Mouse (Mus musculus): ENCODE measurements around the gene Cdc42ep2. TPM values are rescaled to one million over a fixed set of nuclear protein-coding genes. Genes with fewer than 3 reads are reported as not detected.

Gene Cdc42ep2
- total RNA-seq, 4 experiments from 2014 or later = 6.1 to 7.4 (median 6.4) TPM

- no peak for DNase-seq (ENCODE audit: low spot score in 2 of 2)
These were observed 18.0 kb upstream of the Cdc42ep2 start for GRCm38 (mm10) chr19:5942581-5942980.

GRCm38 (mm10) chr19:5940656-5941055, 16.0 kb upstream of the Cdc42ep2 start:
- no peak for DNase-seq (ENCODE audit: low spot score in 2 of 2)

GRCm38 (mm10) chr19:5940173-5940572, 15.6 kb upstream of the Cdc42ep2 start:
- no peak for DNase-seq (ENCODE audit: low spot score in 2 of 2)

- DNase-seq (ENCODE audit: low spot score in 2 of 2) = no peak
These were observed 15.1 kb upstream of the Cdc42ep2 start for GRCm38 (mm10) chr19:5939715-5940114.

GRCm38 (mm10) chr19:5938516-5938915, 13.9 kb upstream of the Cdc42ep2 start:
- no peak for DNase-seq (ENCODE audit: low spot score in 2 of 2)

GRCm38 (mm10) chr19:5937836-5938406, 13.3 kb upstream of the Cdc42ep2 start:
- DNase-seq (ENCODE audit: low spot score in 2 of 2) = no peak

- no peak for DNase-seq (ENCODE audit: low spot score in 2 of 2)
These were observed 12.6 kb upstream of the Cdc42ep2 start for GRCm38 (mm10) chr19:5937095-5937835.

GRCm38 (mm10) chr19:5935691-5936090, 11.1 kb upstream of the Cdc42ep2 start:
- DNase-seq (ENCODE audit: low spot score in 2 of 2) = no peak

GRCm38 (mm10) chr19:5935266-5935665, 10.7 kb upstream of the Cdc42ep2 start:
- DNase-seq (ENCODE audit: low spot score in 2 of 2) = no peak

- no peak for DNase-seq (ENCODE audit: low spot score in 2 of 2)
These were observed 5.3 kb upstream of the Cdc42ep2 start for GRCm38 (mm10) chr19:5929634-5930596.

GRCm38 (mm10) chr19:5928546-5928945, 3.9 kb upstream of the Cdc42ep2 start:
- no peak for DNase-seq (ENCODE audit: low spot score in 2 of 2)

GRCm38 (mm10) chr19:5928104-5928503, 3.5 kb upstream of the Cdc42ep2 start:
- no peak for DNase-seq (ENCODE audit: low spot score in 2 of 2)

- DNase-seq (ENCODE audit: low spot score in 2 of 2) = no peak
These were observed 2.9 kb upstream of the Cdc42ep2 start for GRCm38 (mm10) chr19:5927532-5927931.

- no peak for DNase-seq (ENCODE audit: low spot score in 2 of 2)
These were observed 2.4 kb upstream of the Cdc42ep2 start for GRCm38 (mm10) chr19:5927026-5927425.

- DNase-seq (ENCODE audit: low spot score in 2 of 2) = no peak
These were observed 767 bp upstream of the Cdc42ep2 start for GRCm38 (mm10) chr19:5925311-5925855.

GRCm38 (mm10) chr19:5923990-5924712, 465 bp downstream of the Cdc42ep2 start:
- peak; percentile 71 to 87 for DNase-seq (ENCODE audit: low spot score in 2 of 2)

- no peak for DNase-seq (ENCODE audit: low spot score in 2 of 2)
These were observed 1.7 kb downstream of the Cdc42ep2 start for GRCm38 (mm10) chr19:5922963-5923362.

GRCm38 (mm10) chr19:5922119-5922942, 2.3 kb downstream of the Cdc42ep2 start:
- no peak for DNase-seq (ENCODE audit: low spot score in 2 of 2)

GRCm38 (mm10) chr19:5921715-5922114, 2.9 kb downstream of the Cdc42ep2 start:
- no peak for DNase-seq (ENCODE audit: low spot score in 2 of 2)
